Mouse (Mus musculus) mouse trophoblast stem cell (cell line): ENCODE measurements at regions not wholly inside any gene's neighbourhood (a gene's known extent, or its start where the extent isn't known, plus 50 kb on each side); places are given as distances from the start of the nearest gene placed in this dataset.

Experiments used
- in situ Hi-C, 2 experiments: fragments of 300-500 bp; cut with MseI, MboI; formaldehyde crosslinking; loops; 2 replicates in 1 of 2; 3 replicates in 1 of 2; pipeline ENCODE4 v1.15.1; 2025

DNA sequence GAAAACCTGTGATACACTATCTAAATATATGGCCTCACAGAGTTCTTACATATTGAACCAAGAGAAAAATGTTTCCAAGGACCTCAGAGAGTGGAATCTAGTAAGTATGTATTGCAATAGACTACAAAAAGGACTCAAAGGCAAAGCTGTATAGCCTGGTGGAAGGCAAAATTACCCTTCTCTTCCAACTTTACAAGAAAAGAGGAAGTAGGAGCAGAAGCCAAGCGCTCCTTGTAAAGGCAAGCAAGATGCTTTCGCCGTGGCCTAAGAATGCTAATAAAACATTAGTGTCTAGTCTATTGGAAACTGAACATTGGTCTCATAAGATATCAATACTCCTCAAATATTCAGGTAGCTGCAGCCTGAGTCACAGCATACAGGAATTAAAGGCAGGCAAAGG is 134.0 kb downstream of the Gm9733 start:
- in situ Hi-C loops: loop anchor here in 1 of 2 experiments (5.0 kb wide), 1 partner anchor 311 kb away; the partner anchor contains the start of gene Car2

DNA sequence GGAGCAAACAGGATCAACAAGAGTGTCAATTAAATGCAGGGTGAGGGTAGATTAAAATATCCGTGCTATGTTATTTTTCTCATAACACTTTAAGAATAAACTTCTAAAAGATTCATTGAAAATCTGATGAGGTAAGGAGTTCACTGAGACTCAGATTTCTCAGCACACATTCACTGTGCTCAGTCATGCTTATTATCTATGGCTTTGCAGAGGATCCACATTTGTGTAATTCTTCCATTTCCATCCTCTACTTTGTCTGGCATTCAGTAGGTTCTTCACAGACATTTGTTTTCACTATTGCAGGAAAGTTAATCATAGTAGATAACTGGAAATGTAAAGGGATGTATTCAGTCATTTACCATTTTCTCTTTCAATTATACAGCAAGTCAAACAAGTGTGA is 131.8 kb downstream of the Gm9733 start:
- in situ Hi-C loops: no loop called here

DNA sequence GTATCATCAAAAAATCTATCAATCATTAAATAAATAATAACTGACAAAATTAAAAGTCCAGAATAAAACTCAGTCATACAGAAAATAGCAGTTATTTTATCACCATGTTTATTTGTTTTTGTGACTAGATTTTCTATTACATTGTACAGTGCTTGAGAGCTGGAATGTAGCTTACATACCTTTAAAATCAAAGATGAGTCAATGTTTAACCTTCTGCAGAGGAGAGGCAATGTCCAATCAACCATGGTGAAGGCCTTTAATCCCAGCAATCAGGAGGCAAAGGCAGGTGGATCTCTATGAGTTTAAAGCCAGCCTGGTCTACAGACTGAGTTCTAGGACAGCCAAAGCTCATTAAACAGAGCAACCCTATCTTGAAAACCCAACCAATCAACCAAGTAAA is 131.1 kb downstream of the Gm9733 start:
- in situ Hi-C loops: no loop called here

DNA sequence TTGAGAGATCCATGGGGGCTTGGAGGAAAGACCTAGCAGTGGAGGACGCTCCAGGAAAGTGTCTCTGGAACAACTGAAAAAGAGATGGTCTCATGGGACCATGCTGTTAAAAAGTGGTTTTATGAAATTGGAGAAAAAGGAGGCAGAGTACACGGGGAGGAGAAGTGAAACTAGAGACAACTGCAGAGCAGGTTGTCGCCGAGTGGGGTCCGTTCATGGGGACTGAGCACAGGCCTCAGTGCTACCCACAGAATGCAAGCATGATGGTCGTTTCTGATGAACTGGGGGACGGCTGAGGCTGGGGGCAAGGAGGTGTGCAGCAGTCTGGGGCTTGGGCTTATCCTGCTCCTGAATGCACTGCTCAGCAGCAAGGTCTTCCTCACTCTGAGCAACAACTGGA is 129.3 kb downstream of the Gm9733 start:
- in situ Hi-C loops: no loop called here

DNA sequence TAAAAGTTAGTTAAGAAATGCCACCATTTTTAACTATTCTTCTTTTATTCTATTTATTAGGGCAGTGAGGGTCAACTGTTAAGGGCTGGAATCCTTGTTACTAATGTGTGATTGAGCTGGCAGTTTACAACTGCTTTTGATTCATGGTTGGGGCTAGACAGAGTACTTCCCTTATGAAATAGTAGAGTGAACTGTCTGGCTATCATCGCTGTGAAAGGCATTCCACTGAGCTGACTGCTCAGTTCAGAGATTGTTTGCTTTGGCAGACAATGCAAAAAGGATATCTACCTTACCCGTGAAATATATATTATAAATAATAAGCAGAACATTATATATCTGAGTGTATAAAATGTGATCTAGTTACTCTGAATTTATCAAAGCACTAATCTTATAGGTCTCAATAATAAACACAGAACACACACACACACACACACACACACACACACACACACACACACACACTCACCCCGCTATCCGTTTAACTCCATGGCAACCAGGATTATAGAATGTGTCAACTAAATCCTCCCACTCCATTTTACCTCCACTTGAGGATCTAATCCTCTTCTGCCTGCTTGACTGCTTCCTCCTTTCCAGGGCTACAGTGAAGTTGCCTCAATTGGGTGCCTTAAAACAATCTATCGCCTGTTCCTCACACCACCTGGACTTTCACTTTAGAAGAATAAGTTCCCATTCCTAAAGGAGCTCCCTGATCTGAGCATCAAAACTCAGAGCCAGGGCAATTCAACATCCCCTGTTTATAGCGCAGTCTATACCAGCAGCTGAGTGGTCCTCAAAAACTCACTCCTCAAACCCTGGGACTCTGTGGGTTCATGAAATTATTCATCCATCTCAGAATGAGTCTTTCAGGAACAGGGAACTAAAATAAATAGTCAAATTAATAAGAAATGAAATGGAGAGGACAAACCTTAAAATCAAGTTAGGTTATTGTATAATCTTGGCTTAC is 126.6 kb downstream of the Gm9733 start:
- in situ Hi-C loops: no loop called here

DNA sequence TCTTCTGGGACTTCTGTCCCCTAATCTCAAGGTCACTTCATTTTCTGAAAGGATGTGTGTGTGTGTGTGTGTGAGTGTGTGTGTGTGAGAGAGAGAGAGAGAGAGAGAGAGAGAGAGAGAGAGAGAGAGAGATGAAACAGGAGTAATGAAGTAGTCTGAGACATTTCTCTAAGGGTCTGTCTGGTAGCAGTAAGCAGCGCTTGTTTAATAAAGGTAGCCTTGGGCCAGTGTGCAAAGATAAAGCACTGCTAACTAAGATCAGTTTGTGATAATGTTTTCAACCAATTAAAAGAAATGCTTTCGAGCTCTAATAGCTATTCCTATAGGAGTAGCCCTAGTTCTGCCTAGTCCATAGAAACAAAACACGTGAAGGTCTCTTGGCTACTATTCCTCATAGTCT is 119.7 kb downstream of the Gm9733 start:
- in situ Hi-C loops: no loop called here

DNA sequence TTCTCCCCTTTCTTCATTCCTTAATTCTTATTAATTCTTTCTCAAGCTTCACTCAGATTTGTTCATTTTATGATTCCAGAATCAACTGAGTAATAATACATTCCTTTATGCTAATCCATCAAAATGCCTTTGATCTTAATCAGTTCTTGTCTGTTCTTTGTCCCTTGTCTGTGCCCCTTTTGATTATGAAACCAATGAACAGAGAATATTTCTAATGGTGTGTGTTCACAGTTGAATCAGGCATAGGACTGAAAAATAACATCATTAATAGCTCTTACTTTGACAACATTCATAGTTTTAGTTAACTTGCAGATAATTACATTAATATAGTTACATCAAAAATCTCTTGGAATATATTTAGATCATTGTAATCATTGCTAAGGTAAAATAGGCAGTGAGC is 114.5 kb downstream of the Gm9733 start:
- in situ Hi-C loops: no loop called here

DNA sequence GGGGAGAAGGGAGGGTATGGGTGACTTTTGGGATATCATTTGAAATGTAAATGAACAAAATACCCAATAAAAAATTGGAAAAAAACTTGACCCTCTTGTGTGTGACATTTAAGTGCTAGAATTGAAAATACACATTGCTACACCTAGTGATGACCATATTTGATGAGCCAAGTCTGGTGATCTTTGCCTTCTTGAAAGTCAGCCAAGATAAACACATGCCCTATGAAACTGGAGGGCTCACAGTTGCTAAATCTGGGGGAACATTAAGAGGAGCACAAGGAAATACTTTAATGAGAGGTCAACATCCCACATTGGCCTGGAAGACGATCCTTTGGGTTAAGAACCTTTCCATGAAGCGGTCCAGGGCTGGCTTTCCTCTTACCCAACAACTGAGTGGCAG is 112.8 kb downstream of the Gm9733 start:
- in situ Hi-C loops: no loop called here

DNA sequence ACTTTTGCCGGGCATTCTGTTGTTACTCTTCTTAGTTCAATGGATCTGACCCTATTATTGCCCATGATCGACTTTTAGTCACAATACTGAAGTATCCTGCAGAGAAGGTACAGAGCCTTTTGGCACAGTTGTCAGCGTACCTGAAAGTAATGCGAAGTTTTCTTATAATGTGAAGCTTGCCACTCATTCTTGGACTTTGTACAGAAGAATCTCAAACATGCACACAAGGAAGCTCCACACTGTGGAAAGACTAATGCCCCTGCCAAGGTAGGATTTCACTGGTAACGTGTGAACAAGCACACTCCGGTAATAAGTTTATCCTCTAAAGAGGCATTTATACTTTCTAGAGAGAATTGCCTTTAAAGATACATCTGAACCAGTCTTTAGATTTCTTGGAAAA is 108.8 kb downstream of the Gm9733 start:
- in situ Hi-C loops: no loop called here

DNA sequence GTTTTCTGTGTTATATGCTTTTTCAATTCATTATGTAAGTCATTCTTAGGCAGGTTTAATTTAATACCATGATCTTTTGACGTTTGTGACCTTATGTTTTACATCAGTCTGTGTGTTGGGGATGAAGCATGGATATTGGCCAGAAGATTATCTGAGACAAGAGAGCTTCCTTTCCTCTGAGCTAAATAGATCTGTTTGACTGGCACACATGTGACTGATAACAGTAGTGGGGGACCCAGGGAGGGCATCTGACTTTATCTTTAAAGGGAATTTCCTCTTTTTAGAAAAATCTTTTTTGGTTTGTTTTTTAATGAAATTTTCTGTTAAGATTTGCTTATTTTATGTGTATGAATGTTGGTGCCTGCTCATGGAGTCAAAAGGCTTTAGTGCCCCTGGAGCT is 107.7 kb downstream of the Gm9733 start:
- in situ Hi-C loops: no loop called here

DNA sequence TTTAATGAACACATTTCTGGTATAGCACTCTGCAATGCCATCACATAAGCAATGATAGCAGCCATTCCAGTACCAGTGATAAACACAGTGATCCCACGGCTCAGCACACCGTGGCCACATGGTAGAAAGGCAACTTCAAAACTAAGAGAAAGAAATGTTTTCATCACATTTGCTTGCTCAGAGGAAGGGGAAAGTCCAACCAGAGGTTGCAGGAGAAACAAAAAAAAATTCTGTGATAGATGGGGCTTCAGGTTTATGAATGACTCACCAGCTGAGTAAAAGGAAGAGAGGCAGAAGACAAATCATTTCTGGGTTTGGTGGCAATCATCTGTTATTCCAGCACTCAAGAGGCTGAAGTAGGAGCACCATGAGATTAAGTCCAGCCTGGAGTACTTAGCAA is 103.5 kb downstream of the Gm9733 start:
- in situ Hi-C loops: loop anchor here (25.0 kb wide), 1 partner anchor 541 kb away; no protein-coding TSS in a partner anchor

DNA sequence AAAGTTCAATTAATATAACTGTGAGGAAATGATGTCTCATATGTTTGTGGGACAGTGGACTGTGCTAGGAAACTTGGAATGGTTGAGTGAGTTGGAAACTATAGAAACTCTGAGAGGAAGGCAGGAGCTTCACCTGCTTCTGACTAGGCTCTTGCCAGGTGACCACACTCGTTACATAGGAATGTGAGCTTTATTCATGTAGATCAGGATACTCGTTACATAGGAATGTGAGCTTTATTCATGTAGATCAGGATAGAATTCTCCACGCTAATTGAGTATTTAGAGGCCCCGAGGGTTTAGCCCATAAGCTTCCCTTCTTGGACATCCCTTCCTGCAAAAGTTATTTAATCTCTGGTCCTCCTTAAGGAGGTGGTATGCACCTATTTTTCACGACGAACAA is 101.9 kb downstream of the Gm9733 start:
- in situ Hi-C loops: loop anchor here (25.0 kb wide), 1 partner anchor 543 kb away; no protein-coding TSS in a partner anchor

DNA sequence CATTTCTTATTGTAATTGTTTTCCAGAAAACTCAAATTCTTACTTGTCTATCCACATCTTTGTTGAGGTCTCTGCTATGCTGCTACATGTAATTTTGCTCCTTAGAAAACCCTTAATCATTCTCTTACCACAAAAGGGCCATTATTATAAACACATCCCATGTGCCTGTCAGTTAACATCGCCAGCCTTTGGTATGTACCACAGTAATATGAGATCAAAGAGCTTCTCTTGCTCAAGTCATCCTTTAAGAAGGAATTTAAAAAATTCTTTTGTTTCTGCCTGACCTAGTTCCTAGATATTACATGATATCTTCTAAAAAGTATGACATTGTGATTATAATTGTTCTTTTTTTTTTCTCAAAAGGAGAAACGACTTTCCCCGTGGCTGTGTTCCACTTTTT is 100.7 kb downstream of the Gm9733 start:
- in situ Hi-C loops: loop anchor here (25.0 kb wide), 1 partner anchor 544 kb away; no protein-coding TSS in a partner anchor

DNA sequence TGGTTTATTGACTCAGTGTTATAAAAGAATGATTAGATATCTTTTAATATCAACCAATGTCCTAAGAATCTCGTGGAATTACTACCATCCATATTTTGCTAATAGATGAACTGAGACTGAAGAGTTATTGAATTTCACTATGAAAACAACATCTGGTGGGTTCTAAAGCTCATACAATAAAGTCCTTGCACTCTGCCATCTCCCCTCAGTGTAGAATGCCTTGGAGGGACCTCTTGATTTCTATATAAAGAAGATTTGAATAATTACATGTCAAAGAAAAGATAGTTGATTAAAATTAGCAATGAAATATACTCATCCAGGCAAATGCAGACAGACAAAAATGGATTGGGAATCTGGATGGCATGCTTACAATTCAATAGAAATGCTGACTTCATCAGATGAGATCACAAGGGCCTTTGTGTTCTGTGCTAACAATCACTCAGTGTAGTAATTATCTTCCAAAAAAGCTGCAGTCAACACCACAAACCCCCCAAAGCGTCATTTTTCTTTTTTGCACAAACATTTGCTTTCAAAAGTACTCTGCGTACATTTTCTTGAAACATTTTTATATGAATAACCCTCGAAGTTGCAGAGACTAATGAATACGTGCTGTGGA is 94.2 kb downstream of the Gm9733 start:
- in situ Hi-C loops: loop anchor here (25.0 kb wide), 1 partner anchor 551 kb away; no protein-coding TSS in a partner anchor

DNA sequence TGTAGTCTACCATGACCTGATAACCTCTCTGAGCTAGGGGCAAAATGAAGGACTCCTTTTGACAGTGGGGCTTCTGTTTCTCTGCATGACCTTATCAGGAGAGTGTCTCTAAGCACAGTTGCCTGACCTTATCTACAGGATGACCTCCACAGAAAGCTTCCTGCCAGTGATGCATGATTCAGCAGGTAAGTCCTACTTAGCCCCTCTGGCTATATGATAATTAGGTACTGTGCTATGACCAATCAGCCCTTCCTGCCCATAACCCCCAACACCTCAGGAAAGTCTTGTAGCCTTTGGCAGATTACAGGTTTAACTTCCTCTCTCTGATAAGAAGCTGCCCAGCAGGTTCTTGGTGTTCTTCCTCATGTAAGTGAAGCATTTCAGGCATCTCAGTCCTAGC is 89.7 kb downstream of the Gm9733 start:
- in situ Hi-C loops: loop anchor here (10.0 to 25.0 kb wide), 3 partner anchors 368 to 555 kb away; partner anchors contain the start of gene Car3 (in 1 of the 2)

DNA sequence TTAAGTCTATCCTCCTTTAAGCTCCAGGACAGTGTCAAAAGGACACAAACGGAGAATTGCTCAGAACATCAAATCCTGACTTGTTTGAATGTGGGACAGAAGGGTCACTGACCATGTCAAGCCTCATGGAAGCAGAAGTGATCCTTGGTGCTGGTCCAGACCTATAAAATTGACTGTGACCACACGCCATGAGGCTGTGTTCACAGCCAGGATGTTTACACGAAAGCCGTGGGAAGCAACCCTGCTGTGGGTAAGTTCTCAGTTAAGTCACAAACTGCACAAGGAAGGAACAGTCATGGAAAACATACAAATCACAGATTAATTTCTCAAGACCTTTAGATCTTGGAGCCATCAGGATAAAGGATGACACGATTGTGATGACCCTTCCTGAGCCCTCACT is 88.5 kb downstream of the Gm9733 start:
- in situ Hi-C loops: loop anchor here (10.0 to 25.0 kb wide), 3 partner anchors 369 to 556 kb away; partner anchors contain the start of gene Car3 (in 1 of the 2)

DNA sequence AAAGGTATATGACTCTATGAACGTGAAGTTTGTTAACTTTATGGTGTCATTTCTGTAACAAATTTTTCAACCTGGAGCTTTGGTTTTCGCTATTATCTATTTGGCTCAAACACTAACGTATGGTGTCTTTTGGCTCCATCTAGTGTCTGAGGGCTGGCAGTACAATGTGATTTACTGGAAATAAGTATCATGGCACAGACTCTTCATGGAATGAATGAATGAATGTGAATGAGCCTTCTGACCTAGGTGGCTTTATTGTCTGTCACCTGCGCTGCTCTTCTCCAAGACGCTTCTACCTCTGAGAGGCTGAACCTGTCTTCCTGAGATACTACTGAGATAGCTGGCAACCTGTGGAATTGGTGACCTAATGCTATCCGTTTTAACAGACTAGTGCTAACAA is 87.1 kb downstream of the Gm9733 start:
- in situ Hi-C loops: loop anchor here (10.0 to 25.0 kb wide), 3 partner anchors 370 to 558 kb away; partner anchors contain the start of gene Car3 (in 1 of the 2)
